Mouse (Mus musculus) heart, adult 2 months (tissue): ENCODE data around the gene Prss40.

ENCODE experiments used
- CTCF ChIP-seq: fragments of 200-600 bp; IDR thresholded peaks from 2 replicates; pipeline ENCODE4 v1.8.1; 2022; ENCODE audit warnings: antibody characterized with exemption, mild to moderate bottlenecking, moderate library complexity
- EP300 ChIP-seq: fragments of 200-500 bp; IDR thresholded peaks from 2 replicates; pipeline ENCODE4 v1.6.1; 2011; ENCODE audit warnings: low read depth, low read length, control low read depth; ENCODE audit not compliant: insufficient read depth
- POLR2A ChIP-seq: fragments of 200-500 bp; IDR thresholded peaks from 2 replicates; pipeline ENCODE4 v1.6.1; 2011; ENCODE audit warnings: mild to moderate bottlenecking, low read depth, low read length, control low read depth; ENCODE audit not compliant: insufficient read depth

GRCm38 (mm10) chr1:34601323-34602047, 40.7 kb upstream of the Prss40 start:
- TF ChIP-seq CTCF = no peak
- TF ChIP-seq EP300 = no peak
- TF ChIP-seq POLR2A = no peak
